Mouse (Mus musculus): ENCODE measurements around the gene Spdye4b. TPM values are rescaled to one million over a fixed set of nuclear protein-coding genes. Genes with fewer than 3 reads are reported as not detected.
A peak's percentile ranks its signal among the peaks of the same experiment; 100 is the strongest.

The Spdye4b gene
- polyA plus RNA-seq, 1 experiment from 2014 or later: not detected

DNA sequence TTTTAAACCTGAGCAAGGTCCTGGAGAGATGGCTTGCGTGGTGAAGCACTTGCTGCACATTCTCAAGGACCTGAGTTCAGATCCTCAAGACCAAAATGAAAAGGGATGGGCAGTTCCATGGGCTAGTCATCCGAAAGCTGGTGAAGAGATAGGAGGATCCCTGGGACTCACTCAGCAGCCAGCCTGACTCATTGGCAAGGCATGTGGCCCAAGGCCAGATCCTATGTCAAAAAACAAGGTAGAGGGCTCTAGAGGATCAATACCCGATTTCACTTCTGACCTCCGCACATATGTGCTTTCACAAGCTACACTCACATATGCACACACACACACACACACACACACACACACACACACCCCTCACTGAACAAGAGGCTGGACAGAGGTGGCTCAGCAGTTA lies 15.7 kb downstream of the Spdye4b start:
- ATAC-seq (no peak), DNase-seq (no peak)
- TF ChIP-seq CTCF (IDR thresholded peaks at IDR 0.05; ENCODE audit: low read depth) (no peak), EP300 (IDR thresholded peaks at IDR 0.05; ENCODE audit: low read depth) (no peak)
- no peaks in the 10 kb centered on the region for H3K36me3 ChIP-seq (replicated peaks; ENCODE audit: insufficient read depth, low read length)
- H3K4me2 ChIP-seq (ENCODE audit: low read depth, low read length): no peak overlapping the region
- H3K4me3 ChIP-seq (ENCODE audit: low read depth, low read length): no peak overlapping the region
- H3K9ac ChIP-seq (replicated peaks): no peak overlapping the region
- H3K27me3 ChIP-seq (ENCODE audit: insufficient read depth, low read length): no peaks in the 10 kb centered on the region
- no peaks in the 10 kb centered on the region for H3K4me1 ChIP-seq (ENCODE audit: insufficient read depth)
- no peaks in the 10 kb centered on the region for H3K9me3 ChIP-seq (ENCODE audit: low read length)
- WGBS (ENCODE audit: insufficient replicate concordance): 62% methylated on average over 4 of the region's 4 CpGs
- no peak overlapping the region for H3K27ac ChIP-seq (ENCODE audit: low read depth)

DNA sequence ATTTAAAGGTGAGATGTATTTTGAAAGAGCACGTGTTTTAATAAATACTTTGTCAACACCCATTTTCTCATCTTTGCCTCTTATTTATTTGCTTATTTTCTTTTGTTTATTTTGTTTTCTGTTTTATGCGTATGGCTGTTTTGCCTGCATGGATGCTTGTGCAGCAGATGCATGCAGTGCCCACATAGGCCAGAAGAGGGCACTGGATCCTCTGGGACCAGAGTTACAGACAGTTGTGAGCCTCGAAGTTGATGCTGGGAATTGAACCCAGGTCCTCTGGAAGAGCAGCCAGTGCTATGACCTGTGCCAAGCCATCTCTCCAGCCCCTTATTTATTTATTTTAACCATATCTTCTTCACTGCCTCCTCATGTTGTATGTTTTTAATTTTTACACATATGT lies 24.2 kb downstream of the Spdye4b start:
- ATAC-seq (no peak), DNase-seq (no peak)
- Histone ChIP-seq H3K4me2 (ENCODE audit: low read depth, low read length) (no peak overlapping the region), H3K36me3 (replicated peaks; ENCODE audit: insufficient read depth, low read length) (no peaks in the 10 kb centered on the region), H3K4me3 (ENCODE audit: low read depth, low read length) (no peak overlapping the region), H3K4me1 (ENCODE audit: insufficient read depth) (no peaks in the 10 kb centered on the region), H3K9ac (replicated peaks) (no peak overlapping the region), H3K27me3 (ENCODE audit: insufficient read depth, low read length) (no peaks in the 10 kb centered on the region), H3K27ac (ENCODE audit: low read depth) (no peak overlapping the region), H3K9me3 (ENCODE audit: low read length) (peaks cover 5% of the 10 kb centered on the region; the same call in 1 of the 2 replicates)
- WGBS (ENCODE audit: insufficient replicate concordance): 72% methylated on average over 3 of the region's 3 CpGs
- TF ChIP-seq CTCF (IDR thresholded peaks at IDR 0.05; ENCODE audit: low read depth) (peak; percentile 46), EP300 (IDR thresholded peaks at IDR 0.05; ENCODE audit: low read depth) (no peak)

DNA sequence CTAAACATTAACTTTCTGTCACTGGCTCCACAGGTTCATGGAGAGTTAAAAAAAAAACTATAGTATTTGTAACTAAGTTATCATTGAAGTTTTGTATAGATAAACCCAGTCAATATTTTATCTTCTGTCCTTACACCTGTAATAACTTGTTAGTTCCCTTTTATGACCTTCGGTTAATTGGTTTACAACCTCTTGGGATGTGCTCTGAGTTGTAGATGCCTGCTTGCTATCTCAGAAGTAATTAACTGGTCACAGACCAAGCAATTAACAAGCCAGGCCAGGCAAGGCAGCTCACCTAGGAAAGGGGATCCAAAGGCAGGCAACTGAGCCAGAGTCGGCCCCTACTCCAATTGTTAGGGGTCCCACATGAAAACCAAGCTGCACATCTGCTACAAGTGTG lies 33.0 kb downstream of the Spdye4b start:
- TF ChIP-seq EP300 (IDR thresholded peaks at IDR 0.05; ENCODE audit: low read depth) (no peak), CTCF (IDR thresholded peaks at IDR 0.05; ENCODE audit: low read depth) (no peak)
- ATAC-seq: no peak

GRCm38 (mm10) chr5:143220996-143221395 lies 40.2 kb downstream of the Spdye4b start:
- no peak overlapping the region for H3K4me2 ChIP-seq (ENCODE audit: low read depth, low read length)
- 68% methylated on average over 5 of the region's 5 CpGs for WGBS (ENCODE audit: insufficient replicate concordance)

More for the DNA sequence above, 33.0 kb downstream of the Spdye4b start:
- no peaks in the 10 kb centered on the region for H3K27me3 ChIP-seq (ENCODE audit: insufficient read depth, low read length)
- WGBS (ENCODE audit: insufficient replicate concordance): 63% methylated on average over 2 of the region's 2 CpGs
- H3K4me1 ChIP-seq (ENCODE audit: insufficient read depth): no peaks in the 10 kb centered on the region
- peaks cover 1% of the 10 kb centered on the region; the same call in 1 of the 2 replicates for H3K9me3 ChIP-seq (ENCODE audit: low read length)
- H3K4me2 ChIP-seq (ENCODE audit: low read depth, low read length): no peak overlapping the region
- no peaks in the 10 kb centered on the region for H3K36me3 ChIP-seq (replicated peaks; ENCODE audit: insufficient read depth, low read length)
- no peak overlapping the region for H3K27ac ChIP-seq (ENCODE audit: low read depth)
- no peak overlapping the region for H3K9ac ChIP-seq (replicated peaks)
- H3K4me3 ChIP-seq (ENCODE audit: low read depth, low read length): no peak overlapping the region
- DNase-seq: no peak

DNA sequence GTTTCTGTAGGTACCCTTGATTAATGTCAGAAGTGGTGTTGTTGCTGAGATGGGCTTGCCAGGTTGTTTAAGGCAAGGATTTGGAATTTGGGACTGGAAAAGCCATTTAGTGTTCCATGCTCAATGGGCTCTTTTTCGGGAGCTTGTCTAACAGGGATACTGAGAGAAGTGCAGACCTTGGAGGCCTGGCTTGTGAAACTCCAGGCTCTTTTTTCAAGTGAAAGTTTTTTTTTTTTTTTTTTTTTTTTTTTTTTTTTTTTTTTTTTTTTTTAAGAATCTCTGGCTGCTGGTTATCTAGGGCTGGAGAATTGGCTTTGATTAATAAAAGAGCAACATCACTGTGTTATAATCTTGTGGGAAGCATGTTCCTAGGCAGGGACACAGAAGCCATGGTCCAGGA lies 41.5 kb downstream of the Spdye4b start:
- 63% methylated on average over 1 of the region's 1 CpGs for WGBS (ENCODE audit: insufficient replicate concordance)
- no peak for ATAC-seq
- no peaks in the 10 kb centered on the region for H3K4me1 ChIP-seq (ENCODE audit: insufficient read depth)
- no peak for DNase-seq
- H3K9ac ChIP-seq (replicated peaks): no peak overlapping the region
- TF ChIP-seq CTCF (IDR thresholded peaks at IDR 0.05; ENCODE audit: low read depth) (no peak), EP300 (IDR thresholded peaks at IDR 0.05; ENCODE audit: low read depth) (no peak)
- no peaks in the 10 kb centered on the region for H3K36me3 ChIP-seq (replicated peaks; ENCODE audit: insufficient read depth, low read length)
- H3K4me3 ChIP-seq (ENCODE audit: low read depth, low read length): no peak overlapping the region
- H3K27me3 ChIP-seq (ENCODE audit: insufficient read depth, low read length): no peaks in the 10 kb centered on the region
- H3K9me3 ChIP-seq (ENCODE audit: low read length): no peaks in the 10 kb centered on the region
- H3K27ac ChIP-seq (ENCODE audit: low read depth): no peak overlapping the region
- H3K4me2 ChIP-seq (ENCODE audit: low read depth, low read length): no peak overlapping the region

More at GRCm38 (mm10) chr5:143220996-143221395, 40.2 kb downstream of the Spdye4b start:
- no peak for ATAC-seq
- Histone ChIP-seq H3K27ac (ENCODE audit: low read depth) (no peak overlapping the region), H3K27me3 (ENCODE audit: insufficient read depth, low read length) (no peaks in the 10 kb centered on the region), H3K4me1 (ENCODE audit: insufficient read depth) (no peaks in the 10 kb centered on the region), H3K36me3 (replicated peaks; ENCODE audit: insufficient read depth, low read length) (no peaks in the 10 kb centered on the region), H3K9ac (replicated peaks) (no peak overlapping the region), H3K9me3 (ENCODE audit: low read length) (no peaks in the 10 kb centered on the region), H3K4me3 (ENCODE audit: low read depth, low read length) (no peak overlapping the region)
- no peak for DNase-seq
- TF ChIP-seq EP300 (IDR thresholded peaks at IDR 0.05; ENCODE audit: low read depth): no peak
- no peak for TF ChIP-seq CTCF (IDR thresholded peaks at IDR 0.05; ENCODE audit: low read depth)

DNA sequence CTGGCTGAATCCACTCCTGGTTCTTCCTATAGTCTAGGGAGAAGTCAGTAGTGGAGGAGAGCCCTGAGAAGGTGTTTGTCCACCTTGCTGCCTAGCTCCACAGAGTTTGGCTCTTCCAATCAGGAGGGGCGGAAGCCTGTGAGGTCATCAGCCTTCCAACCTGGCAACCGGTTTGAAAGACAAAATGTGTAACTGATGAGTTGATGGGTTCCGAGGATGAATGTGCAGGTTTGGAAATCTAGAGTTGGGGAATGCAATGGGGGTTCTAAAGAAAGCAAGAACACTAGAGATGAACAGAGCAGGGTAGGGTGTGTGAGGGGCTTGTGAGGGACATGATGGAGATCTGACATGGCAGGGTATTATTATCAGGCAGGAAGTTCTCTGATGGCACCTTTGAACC lies 46.0 kb downstream of the Spdye4b start, which contains the start of gene Spdye4a:
Gene Spdye4a, minus strand, starts transcription at position 101 of the 400 bp plus-strand sequence.
- ATAC-seq (no peak), DNase-seq (no peak)
- no peaks in the 10 kb centered on the region for H3K9me3 ChIP-seq (ENCODE audit: low read length)
- H3K36me3 ChIP-seq (replicated peaks; ENCODE audit: insufficient read depth, low read length): no peaks in the 10 kb centered on the region
- no peak within 1 kb of the TSS for H3K27ac ChIP-seq (ENCODE audit: low read depth)
- WGBS (ENCODE audit: insufficient replicate concordance): 81% methylated on average over 3 of the region's 3 CpGs
- H3K4me3 ChIP-seq (ENCODE audit: low read depth, low read length): no peak within 1 kb of the TSS
- H3K4me1 ChIP-seq (ENCODE audit: insufficient read depth): no peaks in the 10 kb centered on the region
- H3K27me3 ChIP-seq (ENCODE audit: insufficient read depth, low read length): no peaks in the 10 kb centered on the region
- no peak within 1 kb of the TSS for H3K9ac ChIP-seq (replicated peaks)
- TF ChIP-seq CTCF (IDR thresholded peaks at IDR 0.05; ENCODE audit: low read depth) (no peak), EP300 (IDR thresholded peaks at IDR 0.05; ENCODE audit: low read depth) (no peak)
- H3K4me2 ChIP-seq (ENCODE audit: low read depth, low read length): no peak within 1 kb of the TSS

Data from liver, postnatal 0 days (tissue).